Mouse (Mus musculus) embryonic fibroblast, embryonic 13.5 days (primary cell): Measurements from ENCODE around the gene Adcy5.

ENCODE experiments used
- CTCF ChIP-seq: IDR thresholded peaks from 2 replicates; pipeline ENCODE4 v1.5.1; 2011; ENCODE audit warnings: mild to moderate bottlenecking, control low read depth, low read length, moderate library complexity, borderline replicate concordance; ENCODE audit not compliant: insufficient read depth
- POLR2A ChIP-seq: IDR thresholded peaks from 2 replicates; pipeline ENCODE4 v1.6.1; 2011; ENCODE audit warnings: low read depth, mild to moderate bottlenecking, control low read depth, low read length, moderate library complexity

- no peak for TF ChIP-seq POLR2A
- no peak for TF ChIP-seq CTCF
Measured at GRCm38 (mm10) chr16:35190777-35191176, 36.1 kb downstream of the Adcy5 start.
